Mouse (Mus musculus): ENCODE results near the gene Alad. TPM values are rescaled to one million over a fixed set of nuclear protein-coding genes. Genes with fewer than 3 reads are reported as not detected.
A peak's percentile ranks its signal among the peaks of the same experiment; 100 is the strongest.

Alad gene
- total RNA-seq (2021), result 10 to 100 TPM; 21.7 to 32.8 TPM
- long read RNA-seq, experiment 1, transcript Alad-201 (12 exons, 1,206 nt), result major isoform, 60 of 64 reads
- long read RNA-seq, experiment 1, partial matches to known transcripts, result 2 of 64 reads
- long read RNA-seq, experiment 1, other reads (novel, unspliced or antisense), result 0 of 64 reads
- long read RNA-seq, experiment 2, transcript Alad-201 (12 exons, 1,206 nt), result major isoform, 74 of 80 reads
- long read RNA-seq, experiment 2, partial matches to known transcripts, result 4 of 80 reads
- long read RNA-seq, experiment 2, other reads (novel, unspliced or antisense), result 0 of 80 reads

- no peak for TF ChIP-seq CTCF (IDR thresholded peaks at IDR 0.05)
- intact Hi-C loops (cut with DNase I), result loop anchor here (5.0 kb wide), 1 partner anchor 113 kb away; the partner anchor contains the start of genes Cdc26 and Prpf4
- peak within 1 kb of the TSS; percentile 95 for H3K27ac ChIP-seq
Measured at GRCm38 (mm10) chr4:62519849-62520233, at the start of gene Alad. TSS of gene Alad (minus strand) at chr4:62519918.

GRCm38 (mm10) chr4:62568359-62568758 is 48.6 kb upstream of the Alad start:
- no peak for TF ChIP-seq CTCF (IDR thresholded peaks at IDR 0.05)
- no peak overlapping the region for H3K4me3 ChIP-seq
- intact Hi-C loops (cut with DNase I), result no loop called here
- no peak for DNase-seq
- no peak overlapping the region for H3K27ac ChIP-seq

More at GRCm38 (mm10) chr4:62519849-62520233, at the start of gene Alad:
- DNase-seq, result peak; percentile 93
- peak within 1 kb of the TSS; percentile 85 for H3K4me3 ChIP-seq

DNA sequence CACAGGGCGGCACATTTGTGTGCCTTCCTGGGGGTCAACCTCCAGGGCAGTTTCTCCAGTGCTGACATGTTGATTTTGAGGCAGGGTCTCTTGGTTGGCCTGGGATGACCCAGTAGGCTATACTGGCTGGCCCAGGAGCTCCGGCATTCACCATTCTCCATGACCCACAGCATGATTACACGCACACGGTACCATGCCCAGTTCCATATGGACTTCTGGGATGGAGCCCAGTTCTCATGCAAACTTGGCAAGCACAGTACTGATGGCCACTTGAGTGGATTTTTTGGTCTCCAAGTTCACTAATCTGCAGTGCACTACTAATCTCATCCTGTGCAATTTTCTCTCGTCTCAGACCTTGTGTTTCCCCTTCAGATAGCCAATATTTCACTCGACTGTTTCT is 48.0 kb upstream of the Alad start:
- intact Hi-C loops (cut with DNase I), result no loop called here
- no peak for DNase-seq
- no peak overlapping the region for H3K4me3 ChIP-seq
- TF ChIP-seq CTCF (IDR thresholded peaks at IDR 0.05), result no peak
- no peak overlapping the region for H3K27ac ChIP-seq

GRCm38 (mm10) chr4:62566530-62566929 is 46.8 kb upstream of the Alad start:
- DNase-seq, result no peak
- no peak overlapping the region for H3K4me3 ChIP-seq
- no peak for TF ChIP-seq CTCF (IDR thresholded peaks at IDR 0.05)
- intact Hi-C loops (cut with DNase I), result no loop called here
- H3K27ac ChIP-seq, result no peak overlapping the region

DNA sequence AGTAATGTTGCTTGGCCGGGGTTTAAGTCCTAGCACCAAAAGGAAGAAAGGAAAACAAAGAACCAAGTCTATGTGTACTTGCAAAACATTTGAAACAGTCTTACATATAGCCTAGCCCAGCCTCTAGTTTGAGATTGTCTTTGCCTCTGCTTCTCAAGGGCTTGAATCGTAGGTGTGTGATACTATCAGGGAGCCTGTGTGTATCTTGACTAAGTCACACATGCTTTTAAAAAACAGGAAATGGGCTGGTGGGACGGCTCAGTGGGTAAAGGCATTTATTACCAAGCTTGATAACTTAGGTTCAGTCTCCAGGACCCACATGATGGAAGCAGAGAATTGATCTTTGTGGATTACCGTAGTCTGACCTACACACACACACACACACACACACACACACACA is 42.3 kb upstream of the Alad start:
- no peak overlapping the region for H3K27ac ChIP-seq
- H3K4me3 ChIP-seq, result no peak overlapping the region
- no peak for DNase-seq
- intact Hi-C loops (cut with DNase I), result no loop called here
- TF ChIP-seq CTCF (IDR thresholded peaks at IDR 0.05), result no peak

DNA sequence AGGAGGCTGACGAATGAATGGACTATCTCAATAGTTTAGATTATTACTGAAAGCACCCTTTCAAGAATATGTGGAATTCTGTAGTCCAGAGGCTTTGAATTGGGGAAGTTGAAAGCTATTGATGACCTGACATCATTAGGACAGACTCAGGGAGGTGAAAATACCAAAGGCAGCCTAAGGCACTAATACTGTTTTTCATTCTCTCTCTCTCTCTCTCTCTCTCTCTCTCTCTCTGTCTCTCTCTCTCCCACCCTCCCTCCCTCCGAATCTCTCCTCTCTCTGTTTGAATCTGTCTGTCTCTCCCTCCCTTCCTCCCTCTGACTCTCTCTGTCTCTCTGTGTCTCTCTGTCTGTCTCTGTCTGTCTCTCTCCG is 41.9 kb upstream of the Alad start:
- no peak for DNase-seq
- H3K27ac ChIP-seq, result no peak overlapping the region
- no peak overlapping the region for H3K4me3 ChIP-seq
- intact Hi-C loops (cut with DNase I), result loop anchor here (1.0 kb wide), 2 partner anchors 135 to 203 kb away; no protein-coding TSS in a partner anchor
- no peak for TF ChIP-seq CTCF (IDR thresholded peaks at IDR 0.05)

DNA sequence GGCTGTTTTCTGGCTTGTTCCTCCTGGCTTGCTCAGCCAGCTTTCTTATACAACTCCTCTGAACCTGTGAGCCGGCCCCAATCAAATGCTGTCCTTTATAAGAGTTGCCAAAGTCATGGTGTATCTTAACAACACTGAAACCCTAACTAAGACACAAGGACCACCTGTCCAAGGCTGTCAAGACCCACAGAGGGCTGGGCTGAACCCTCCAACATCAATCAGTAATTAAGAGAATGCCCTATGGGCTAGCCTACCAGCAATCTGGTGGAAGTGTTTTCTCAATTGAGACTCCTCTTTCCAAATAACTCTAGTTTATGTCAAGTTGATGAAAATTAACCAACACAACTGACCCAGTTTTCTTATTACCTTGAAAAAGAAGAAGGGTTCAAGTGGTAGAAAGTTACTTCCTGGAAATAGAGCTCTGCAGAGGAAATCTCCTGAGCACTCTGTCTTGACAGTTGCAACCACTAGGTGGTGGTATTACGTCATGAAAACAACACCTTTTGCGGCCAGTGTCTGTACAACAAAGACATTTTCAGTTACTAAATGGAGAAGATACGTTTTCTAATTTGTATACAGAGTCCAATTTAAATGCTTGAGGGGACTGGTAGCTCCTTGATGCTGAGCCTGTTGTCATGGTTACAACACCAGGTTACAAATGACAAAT is 41.4 kb upstream of the Alad start:
- peak; percentile 56 for DNase-seq
- Histone ChIP-seq H3K27ac (no peak overlapping the region), H3K4me3 (no peak overlapping the region)
- peak; percentile 88 for TF ChIP-seq CTCF (IDR thresholded peaks at IDR 0.05)
- intact Hi-C loops (cut with DNase I), result loop anchor here (1.0 kb wide), 2 partner anchors 135 to 203 kb away; no protein-coding TSS in a partner anchor

DNA sequence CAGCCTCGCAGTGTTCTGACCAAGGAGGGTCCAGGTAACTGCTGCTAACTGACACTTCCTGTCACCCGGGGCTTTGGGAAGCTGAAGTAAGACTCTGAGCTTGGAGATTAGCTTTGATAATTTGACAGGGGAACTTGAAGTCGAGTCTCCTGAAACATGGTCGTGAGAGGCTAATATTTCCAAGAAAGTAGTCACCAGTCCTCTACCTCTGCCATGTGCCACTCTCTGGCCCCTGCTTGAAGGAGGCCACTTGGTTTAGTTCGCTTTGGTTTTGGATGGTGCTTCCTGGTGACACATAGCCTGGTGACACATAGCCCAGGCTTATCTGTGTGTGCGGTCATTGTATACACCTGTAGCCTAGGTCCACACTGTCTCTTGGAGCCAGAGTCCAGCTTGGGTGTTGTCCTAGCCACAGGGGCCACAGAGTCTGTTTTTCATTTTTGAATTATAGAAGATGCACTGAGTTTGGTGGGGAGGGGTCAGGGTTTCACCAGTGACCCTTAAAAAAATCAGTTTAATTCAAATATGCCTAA is 40.1 kb upstream of the Alad start, which contains the start of gene Rgs3:
Gene Rgs3 (plus strand): TSS at position 51 of the 533 bp plus-strand sequence.
- Histone ChIP-seq H3K27ac (no peak within 1 kb of the TSS), H3K4me3 (no peak within 1 kb of the TSS)
- no peak for TF ChIP-seq CTCF (IDR thresholded peaks at IDR 0.05)
- intact Hi-C loops (cut with DNase I), result no loop called here
- no peak for DNase-seq

- no peak for TF ChIP-seq CTCF (IDR thresholded peaks at IDR 0.05)
- Histone ChIP-seq H3K27ac (no peak overlapping the region), H3K4me3 (no peak overlapping the region)
- intact Hi-C loops (cut with DNase I), result no loop called here
- DNase-seq, result no peak
Measured at GRCm38 (mm10) chr4:62557436-62557835, 37.7 kb upstream of the Alad start.

DNA sequence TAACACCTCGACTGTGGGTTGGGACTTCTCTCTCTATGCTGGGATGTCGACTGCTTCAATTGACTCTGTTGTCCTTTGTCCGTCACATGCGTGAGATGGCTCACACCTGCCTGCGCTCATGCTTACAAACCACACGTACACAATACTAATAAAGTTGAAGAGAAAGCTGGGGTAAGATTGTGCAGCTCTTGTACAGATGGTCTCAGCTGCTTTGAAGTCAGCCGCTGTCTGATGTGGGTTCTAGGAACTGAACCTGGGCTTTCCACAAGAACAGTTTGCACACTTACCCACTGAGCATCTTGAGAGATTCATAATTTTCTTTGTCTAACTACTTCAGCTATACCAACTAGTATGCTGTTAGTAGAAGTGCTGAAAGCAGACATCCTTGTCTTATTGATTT is 32.2 kb upstream of the Alad start:
- TF ChIP-seq CTCF (IDR thresholded peaks at IDR 0.05), result no peak
- Histone ChIP-seq H3K27ac (no peak overlapping the region), H3K4me3 (no peak overlapping the region)
- DNase-seq, result no peak
- intact Hi-C loops (cut with DNase I), result no loop called here

GRCm38 (mm10) chr4:62544801-62545200 is 25.1 kb upstream of the Alad start:
- no peak for TF ChIP-seq CTCF (IDR thresholded peaks at IDR 0.05)
- intact Hi-C loops (cut with DNase I), result no loop called here
- no peak for DNase-seq
- H3K27ac ChIP-seq, result no peak overlapping the region
- no peak overlapping the region for H3K4me3 ChIP-seq

DNA sequence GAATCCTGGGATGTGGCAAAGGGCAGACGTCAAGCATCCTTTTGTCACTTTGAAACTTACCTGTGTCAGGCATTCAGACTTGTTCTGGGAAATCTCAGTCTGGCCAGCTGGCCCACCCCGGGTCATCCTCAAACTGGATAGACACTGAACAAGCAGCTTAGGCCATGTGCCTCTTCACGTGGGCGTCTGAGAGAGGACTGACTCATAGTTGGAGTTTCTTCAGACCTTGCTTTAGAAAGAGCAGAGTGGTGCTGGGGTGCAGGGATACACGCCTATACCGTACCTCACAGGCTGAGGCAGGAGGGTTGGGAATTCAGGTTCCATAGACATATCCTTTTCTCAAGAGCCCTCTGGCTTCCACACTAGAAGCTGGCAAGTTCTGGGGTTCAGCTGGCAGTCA is 24.1 kb upstream of the Alad start:
- no peak for TF ChIP-seq CTCF (IDR thresholded peaks at IDR 0.05)
- intact Hi-C loops (cut with DNase I), result no loop called here
- no peak overlapping the region for H3K4me3 ChIP-seq

DNA sequence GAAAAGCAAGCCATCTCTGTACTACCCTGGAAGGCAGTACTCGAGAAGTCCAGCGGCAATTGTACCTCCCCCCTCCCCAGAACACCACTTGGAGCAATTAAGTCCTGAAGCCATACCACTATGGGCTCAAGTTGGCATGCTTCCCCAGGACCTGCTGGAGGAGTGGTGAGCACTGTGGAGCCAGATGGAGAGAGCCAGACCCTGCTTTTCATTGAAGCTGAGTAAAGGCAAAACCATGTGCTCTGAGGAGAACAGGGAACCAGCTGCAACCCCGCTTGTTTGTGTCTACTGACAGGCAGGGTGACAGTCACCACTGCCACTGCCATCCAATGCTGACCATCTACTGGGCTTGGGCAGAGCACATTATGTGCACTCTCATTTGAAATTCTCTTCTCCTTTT is 22.1 kb upstream of the Alad start:
- intact Hi-C loops (cut with DNase I), result no loop called here
- Histone ChIP-seq H3K27ac (no peak overlapping the region), H3K4me3 (no peak overlapping the region)
- TF ChIP-seq CTCF (IDR thresholded peaks at IDR 0.05), result no peak
- DNase-seq, result no peak

More for the DNA sequence above, 24.1 kb upstream of the Alad start:
- DNase-seq, result no peak
- no peak overlapping the region for H3K27ac ChIP-seq
